Mouse (Mus musculus): Measurements from ENCODE around the gene Necab3. TPM values are rescaled to one million over a fixed set of nuclear protein-coding genes. Genes with fewer than 3 reads are reported as not detected.

Necab3 gene
- total RNA-seq (2021): under 1 TPM; 0.33 to 0.36 TPM
- long read RNA-seq, experiment 1: 0 reads
- long read RNA-seq, experiment 2: 0 reads

- no peak for TF ChIP-seq CTCF (IDR thresholded peaks at IDR 0.05)
- DNase-seq: peak; percentile 75
- intact Hi-C loops (cut with DNase I): loop anchor here (5.0 kb wide), 1 partner anchor 384 kb away; no protein-coding TSS in a partner anchor
- Histone ChIP-seq H3K27ac (peak within 1 kb of the TSS; percentile 54), H3K4me3 (peak within 1 kb of the TSS; percentile 67)
Measured at GRCm38 (mm10) chr2:154558264-154559039, at the start of gene Necab3. Gene Necab3 (minus strand): TSS chr2:154558890.

- Histone ChIP-seq H3K4me3 (no peak overlapping the region), H3K27ac (no peak overlapping the region)
- intact Hi-C loops (cut with DNase I): no loop called here
- DNase-seq: no peak
- TF ChIP-seq CTCF (IDR thresholded peaks at IDR 0.05): no peak
Measured at GRCm38 (mm10) chr2:154606965-154607364, 48.3 kb upstream of the Necab3 start.

GRCm38 (mm10) chr2:154604156-154604555 is 45.5 kb upstream of the Necab3 start:
- intact Hi-C loops (cut with DNase I): no loop called here
- TF ChIP-seq CTCF (IDR thresholded peaks at IDR 0.05): no peak
- Histone ChIP-seq H3K27ac (peak overlapping the region; percentile 98), H3K4me3 (peak overlapping the region; percentile 95)
- no peak for DNase-seq

- H3K4me3 ChIP-seq: peak within 1 kb of the TSS; percentile 95
- no peak for TF ChIP-seq CTCF (IDR thresholded peaks at IDR 0.05)
- intact Hi-C loops (cut with DNase I): no loop called here
- H3K27ac ChIP-seq: peak within 1 kb of the TSS; percentile 98
- DNase-seq: peak; percentile 98
Measured at GRCm38 (mm10) chr2:154603638-154604153, 45.0 kb upstream of the Necab3 start, which contains the start of gene Pxmp4. Gene Pxmp4 (minus strand): TSS chr2:154603708.

GRCm38 (mm10) chr2:154603007-154603637 is 44.4 kb upstream of the Necab3 start:
- intact Hi-C loops (cut with DNase I): no loop called here
- no peak for DNase-seq
- Histone ChIP-seq H3K27ac (peak overlapping the region; percentile 98), H3K4me3 (peak overlapping the region; percentile 95)
- TF ChIP-seq CTCF (IDR thresholded peaks at IDR 0.05): no peak

- intact Hi-C loops (cut with DNase I): no loop called here
- DNase-seq: no peak
- H3K4me3 ChIP-seq: no peak overlapping the region
- no peak for TF ChIP-seq CTCF (IDR thresholded peaks at IDR 0.05)
- H3K27ac ChIP-seq: no peak overlapping the region
Measured at GRCm38 (mm10) chr2:154601324-154601723, 42.6 kb upstream of the Necab3 start.

- TF ChIP-seq CTCF (IDR thresholded peaks at IDR 0.05): no peak
- Histone ChIP-seq H3K27ac (no peak overlapping the region), H3K4me3 (no peak overlapping the region)
- intact Hi-C loops (cut with DNase I): no loop called here
- no peak for DNase-seq
Measured at GRCm38 (mm10) chr2:154600586-154600985, 41.9 kb upstream of the Necab3 start.

- TF ChIP-seq CTCF (IDR thresholded peaks at IDR 0.05): no peak
- DNase-seq: no peak
- intact Hi-C loops (cut with DNase I): no loop called here
- Histone ChIP-seq H3K4me3 (no peak overlapping the region), H3K27ac (no peak overlapping the region)
Measured at GRCm38 (mm10) chr2:154597399-154597798, 38.7 kb upstream of the Necab3 start.

GRCm38 (mm10) chr2:154595775-154596174 is 37.1 kb upstream of the Necab3 start:
- no peak overlapping the region for H3K27ac ChIP-seq
- TF ChIP-seq CTCF (IDR thresholded peaks at IDR 0.05): no peak
- no peak overlapping the region for H3K4me3 ChIP-seq
- intact Hi-C loops (cut with DNase I): no loop called here
- DNase-seq: no peak

GRCm38 (mm10) chr2:154593025-154593424 is 34.3 kb upstream of the Necab3 start:
- intact Hi-C loops (cut with DNase I): loop anchor here (2.0 kb wide), 1 partner anchor 20 kb away; the partner anchor contains the start of genes 4930519P11Rik and Zfp341
- no peak overlapping the region for H3K27ac ChIP-seq
- H3K4me3 ChIP-seq: no peak overlapping the region
- DNase-seq: peak; percentile 43
- TF ChIP-seq CTCF (IDR thresholded peaks at IDR 0.05): peak; percentile 73

GRCm38 (mm10) chr2:154591239-154591638 is 32.5 kb upstream of the Necab3 start:
- no peak overlapping the region for H3K4me3 ChIP-seq
- no peak for TF ChIP-seq CTCF (IDR thresholded peaks at IDR 0.05)
- H3K27ac ChIP-seq: no peak overlapping the region
- no peak for DNase-seq
- intact Hi-C loops (cut with DNase I): no loop called here

GRCm38 (mm10) chr2:154589051-154589450 is 30.4 kb upstream of the Necab3 start:
- DNase-seq: no peak
- no peak for TF ChIP-seq CTCF (IDR thresholded peaks at IDR 0.05)
- Histone ChIP-seq H3K4me3 (no peak overlapping the region), H3K27ac (no peak overlapping the region)
- intact Hi-C loops (cut with DNase I): no loop called here

- H3K27ac ChIP-seq: no peak overlapping the region
- intact Hi-C loops (cut with DNase I): no loop called here
Measured at GRCm38 (mm10) chr2:154586405-154586804, 27.7 kb upstream of the Necab3 start.

More at GRCm38 (mm10) chr2:154586405-154586804, 27.7 kb upstream of the Necab3 start:
- DNase-seq: peak; percentile 44
- TF ChIP-seq CTCF (IDR thresholded peaks at IDR 0.05): peak; percentile 48
- no peak overlapping the region for H3K4me3 ChIP-seq
